Mouse (Mus musculus) embryonic facial prominence, embryonic 10.5 days (tissue): ENCODE data around the gene H13. TPM values are rescaled to one million over a fixed set of nuclear protein-coding genes. Genes with fewer than 3 reads are reported as not detected.

Experiments used
- DNase-seq: peaks from one replicate; pipeline ENCODE4 v3.0.0-alpha.2; 2017; ENCODE audit warnings: low spot score
- H3K27ac ChIP-seq: fragments of 300-500 bp; sonication (generic); replicated peaks from 2 replicates; pipeline ENCODE4 v1.5.1; 2016; ENCODE audit warnings: mild to moderate bottlenecking
- H3K27me3 ChIP-seq: fragments of 300-500 bp; sonication (generic); replicated peaks from 2 replicates; pipeline ENCODE4 v1.6.1; 2016; ENCODE audit warnings: low read depth, mild to moderate bottlenecking; ENCODE audit not compliant: poor library complexity, severe bottlenecking
- H3K36me3 ChIP-seq: fragments of 300-500 bp; sonication (generic); replicated peaks from 2 replicates; pipeline ENCODE4 v1.6.1; 2016; ENCODE audit warnings: mild to moderate bottlenecking, moderate library complexity
- H3K4me1 ChIP-seq: fragments of 300-500 bp; sonication (generic); 2 replicates; pipeline ENCODE4 v1.6.1; 2016
- H3K4me3 ChIP-seq: fragments of 300-500 bp; sonication (generic); 2 replicates; pipeline ENCODE4 v1.5.1; 2016; ENCODE audit warnings: mild to moderate bottlenecking, moderate library complexity
- H3K9me3 ChIP-seq: fragments of 300-500 bp; sonication (generic); 2 replicates; pipeline ENCODE4 v1.6.1; 2016; ENCODE audit warnings: mild to moderate bottlenecking
- WGBS: fragments of 180-500 bp; shearing (Covaris S2); methylation state at CpG from one replicate; pipeline ENCODE4 v1.1.7; 2016; 5-methylcytosine and 5-hydroxymethylcytosine counted together
- polyA plus RNA-seq: library from polyadenylated mRNA; unstranded; fragments of >200 nt; fragmentation: Nextera tagmentation; extraction: Ambion mirVana; gene quantifications from 2 replicates; pipeline ENCODE4 v1.2.1, GENCODE M21; 2016

H13 gene
- polyA plus RNA-seq, 1 experiment from 2014 or later, result 110 TPM

DNA sequence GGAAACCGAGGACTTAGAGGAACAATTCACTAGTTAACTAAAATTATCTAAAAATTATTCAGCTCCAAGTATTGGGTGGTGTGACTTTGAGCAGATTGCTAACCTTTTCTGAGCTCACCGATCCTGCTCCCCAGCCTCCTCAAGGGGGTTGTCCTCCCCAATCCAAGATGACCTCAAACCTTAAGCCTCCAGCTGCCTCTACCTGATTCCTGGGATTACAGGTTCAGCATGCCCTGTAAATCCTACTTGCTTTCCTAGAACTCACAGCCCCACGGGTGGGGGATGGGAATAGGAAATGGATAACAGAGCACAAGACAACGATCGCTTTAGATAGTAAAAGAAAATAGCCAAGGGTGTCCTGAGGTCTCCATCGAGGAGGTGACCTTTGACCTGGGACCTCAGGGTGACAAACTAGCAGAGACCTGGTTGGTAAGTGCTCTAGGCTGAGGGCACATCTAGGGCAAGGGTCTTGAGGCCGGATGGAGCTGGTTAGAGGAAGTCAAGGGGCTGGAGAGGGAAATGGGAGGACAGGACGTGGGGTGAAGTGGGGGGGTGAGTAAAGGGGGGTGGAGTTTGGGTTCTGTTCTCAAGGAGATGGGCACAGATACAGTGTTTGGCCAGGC lies 59.9 kb downstream of the H13 start:
- peak overlapping the region; percentile 34 for H3K4me3 ChIP-seq
- no peak for DNase-seq
- H3K36me3 ChIP-seq, result no peaks in the 10 kb centered on the region
- no peaks in the 10 kb centered on the region for H3K9me3 ChIP-seq
- H3K27me3 ChIP-seq, result 0 out of 2 replicates have a peak, but pooled peaks cover 12% of the 10 kb centered on the region
- H3K27ac ChIP-seq, result peak overlapping the region; percentile 86
- 27% methylated on average over 8 of the region's 8 CpGs for WGBS
- peaks cover 97% of the 10 kb centered on the region for H3K4me1 ChIP-seq

DNA sequence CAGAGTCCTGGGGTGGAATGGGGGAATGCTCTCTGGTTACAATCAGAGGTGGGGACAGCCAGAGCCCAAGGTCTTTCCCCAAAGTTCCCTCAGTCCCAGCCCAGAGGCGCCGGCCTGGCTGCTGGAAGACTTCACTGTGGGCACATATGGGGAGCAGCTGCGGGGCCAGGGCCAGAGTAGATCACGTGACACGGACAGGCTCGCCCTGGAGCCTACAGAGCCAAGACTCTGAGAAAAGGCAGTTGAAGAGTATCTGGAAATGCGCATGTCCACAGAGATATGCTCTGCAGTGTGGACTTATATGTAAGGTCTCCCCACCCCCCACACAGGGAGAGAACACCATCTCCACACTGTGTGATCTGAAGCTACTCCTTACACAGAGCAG lies 60.4 kb downstream of the H13 start:
- 21% methylated on average over 7 of the region's 7 CpGs for WGBS
- Histone ChIP-seq H3K27me3 (0 out of 2 replicates have a peak, but pooled peaks cover 9% of the 10 kb centered on the region), H3K4me1 (peaks cover 97% of the 10 kb centered on the region), H3K36me3 (no peaks in the 10 kb centered on the region), H3K4me3 (peak overlapping the region; percentile 34), H3K27ac (peak overlapping the region; percentile 86), H3K9me3 (no peaks in the 10 kb centered on the region)
- DNase-seq, result peak; percentile 93

DNA sequence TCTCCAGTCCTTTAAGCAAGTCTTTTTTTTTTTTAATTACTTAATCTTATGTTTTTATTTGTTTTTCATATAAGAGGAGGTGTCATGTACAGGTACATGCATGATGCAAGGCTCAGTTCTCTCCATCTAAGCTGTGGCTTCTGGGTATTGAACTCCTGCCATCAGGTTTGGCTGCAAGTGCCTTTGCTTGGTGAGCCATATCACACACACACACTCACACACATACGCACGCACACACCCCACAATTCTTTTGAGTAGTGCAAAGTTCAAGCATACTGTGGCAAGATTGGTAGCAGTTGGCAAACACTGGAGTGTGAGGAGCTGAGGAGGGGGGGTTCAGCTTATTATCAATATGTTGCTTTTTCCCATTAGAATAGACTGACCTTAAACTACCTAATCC lies 63.9 kb downstream of the H13 start:
- H3K4me1 ChIP-seq, result peaks cover 93% of the 10 kb centered on the region
- H3K36me3 ChIP-seq, result peaks cover 10% of the 10 kb centered on the region
- peak overlapping the region; percentile 96 for H3K27ac ChIP-seq
- no peak for DNase-seq
- H3K4me3 ChIP-seq, result no peak overlapping the region
- no peaks in the 10 kb centered on the region for H3K9me3 ChIP-seq
- WGBS, result 93% methylated on average over 2 of the region's 2 CpGs
- H3K27me3 ChIP-seq, result no peaks in the 10 kb centered on the region

DNA sequence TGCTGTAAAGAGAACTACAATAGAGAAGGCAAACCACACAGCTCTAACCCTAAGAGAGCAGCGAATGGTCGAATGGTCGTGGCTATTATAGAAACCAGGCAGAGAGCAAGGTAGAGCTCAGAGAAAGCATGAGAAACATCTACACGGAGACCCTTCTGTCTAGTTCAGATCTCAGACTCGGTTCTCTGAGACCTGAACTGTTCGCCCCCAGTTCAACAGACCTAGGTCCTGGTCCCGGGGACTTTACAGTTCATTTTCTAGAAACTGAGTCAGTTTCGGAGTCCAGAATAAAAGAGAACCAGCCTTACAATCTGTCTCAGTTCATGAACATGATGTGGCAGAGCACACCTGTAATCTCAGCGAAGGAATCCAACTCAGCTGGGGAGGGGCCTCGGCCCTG lies 65.2 kb downstream of the H13 start:
- Histone ChIP-seq H3K9me3 (no peaks in the 10 kb centered on the region), H3K4me1 (peaks cover 93% of the 10 kb centered on the region), H3K27ac (peak overlapping the region; percentile 96), H3K36me3 (peaks cover 11% of the 10 kb centered on the region), H3K27me3 (no peaks in the 10 kb centered on the region), H3K4me3 (peak overlapping the region; percentile 86)
- no peak for DNase-seq
- 14% methylated on average over 10 of the region's 10 CpGs for WGBS

DNA sequence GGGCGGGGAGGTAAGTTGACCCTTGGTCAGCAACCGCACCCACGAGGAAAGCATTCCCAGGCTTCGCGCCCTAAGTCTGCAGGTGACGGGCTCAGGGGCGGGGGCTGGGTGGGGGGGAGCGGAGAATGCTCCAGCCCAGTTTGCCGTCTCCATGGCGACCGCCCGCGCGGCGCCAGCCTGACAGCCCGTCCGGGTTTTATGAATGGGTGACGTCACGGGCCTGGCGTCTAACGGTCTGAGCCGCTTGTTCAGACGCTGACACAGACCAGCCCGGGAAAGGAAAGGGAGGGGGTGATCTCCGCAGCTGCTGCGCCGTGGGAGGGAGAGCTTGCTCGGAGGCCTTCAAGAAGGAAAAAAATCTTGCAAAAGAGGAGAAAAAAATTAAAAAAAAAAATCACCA lies 65.7 kb downstream of the H13 start:
- no peaks in the 10 kb centered on the region for H3K9me3 ChIP-seq

DNA sequence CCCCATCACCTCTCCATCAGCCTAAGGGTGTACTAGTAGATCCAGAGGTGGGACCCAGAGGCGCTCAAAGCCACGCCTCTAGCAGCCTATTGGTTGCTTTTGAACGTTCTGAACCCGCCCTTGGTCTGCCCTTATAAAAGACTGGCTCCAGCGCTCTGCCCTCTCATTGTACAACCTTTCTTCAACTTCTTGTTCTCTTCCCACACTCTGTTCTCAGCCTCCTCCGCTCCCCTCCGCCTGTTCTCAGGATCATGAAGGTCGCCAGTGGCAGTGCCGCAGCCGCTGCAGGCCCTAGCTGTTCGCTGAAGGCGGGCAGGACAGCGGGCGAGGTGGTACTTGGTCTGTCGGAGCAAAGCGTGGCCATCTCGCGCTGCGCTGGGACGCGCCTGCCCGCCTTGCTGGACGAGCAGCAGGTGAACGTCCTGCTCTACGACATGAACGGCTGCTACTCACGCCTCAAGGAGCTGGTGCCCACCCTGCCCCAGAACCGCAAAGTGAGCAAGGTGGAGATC lies 66.9 kb downstream of the H13 start, which contains the start of gene Id1:
Id1 (plus strand) TSS at position 162 of the 512 bp plus-strand sequence.
- Histone ChIP-seq H3K9me3 (no peaks in the 10 kb centered on the region), H3K4me3 (peak within 1 kb of the TSS; percentile 86), H3K36me3 (peaks cover 11% of the 10 kb centered on the region), H3K27ac (peak within 1 kb of the TSS; percentile 96), H3K27me3 (no peaks in the 10 kb centered on the region), H3K4me1 (peaks cover 93% of the 10 kb centered on the region)
- peak; percentile 93 for DNase-seq
- under 1% methylated on average over 28 of the region's 28 CpGs for WGBS

More for the DNA sequence above, 65.7 kb downstream of the H13 start:
- H3K4me1 ChIP-seq, result peaks cover 93% of the 10 kb centered on the region
- DNase-seq, result peak; percentile 99
- peak overlapping the region; percentile 96 for H3K27ac ChIP-seq
- H3K4me3 ChIP-seq, result peak overlapping the region; percentile 86
- H3K36me3 ChIP-seq, result peaks cover 11% of the 10 kb centered on the region
- no peaks in the 10 kb centered on the region for H3K27me3 ChIP-seq
- WGBS, result under 1% methylated on average over 28 of the region's 28 CpGs

DNA sequence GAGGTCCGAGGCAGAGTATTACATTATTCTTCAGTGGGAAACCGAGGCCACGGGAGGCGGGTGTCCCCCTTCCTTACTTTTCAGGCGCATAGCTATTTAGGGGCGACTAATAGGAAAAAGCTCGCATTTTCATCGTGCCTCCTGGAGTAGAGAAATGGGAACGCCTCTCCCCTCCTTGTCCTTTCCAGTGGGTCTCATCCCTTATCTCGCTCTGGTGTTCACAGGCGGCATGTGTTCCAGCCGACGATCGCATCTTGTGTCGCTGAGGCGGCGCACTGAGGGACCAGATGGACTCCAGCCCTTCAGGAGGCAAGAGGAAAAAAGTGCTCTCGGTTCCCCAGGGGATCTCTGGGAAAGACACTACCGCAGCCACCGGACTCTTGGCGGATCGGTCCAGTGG lies 67.5 kb downstream of the H13 start:
- H3K9me3 ChIP-seq, result no peaks in the 10 kb centered on the region
- H3K4me3 ChIP-seq, result peak overlapping the region; percentile 86
- DNase-seq, result peak; percentile 55
- peaks cover 11% of the 10 kb centered on the region for H3K36me3 ChIP-seq
- peaks cover 95% of the 10 kb centered on the region for H3K4me1 ChIP-seq
- peak overlapping the region; percentile 96 for H3K27ac ChIP-seq
- WGBS, result under 1% methylated on average over 22 of the region's 22 CpGs
- H3K27me3 ChIP-seq, result no peaks in the 10 kb centered on the region

DNA sequence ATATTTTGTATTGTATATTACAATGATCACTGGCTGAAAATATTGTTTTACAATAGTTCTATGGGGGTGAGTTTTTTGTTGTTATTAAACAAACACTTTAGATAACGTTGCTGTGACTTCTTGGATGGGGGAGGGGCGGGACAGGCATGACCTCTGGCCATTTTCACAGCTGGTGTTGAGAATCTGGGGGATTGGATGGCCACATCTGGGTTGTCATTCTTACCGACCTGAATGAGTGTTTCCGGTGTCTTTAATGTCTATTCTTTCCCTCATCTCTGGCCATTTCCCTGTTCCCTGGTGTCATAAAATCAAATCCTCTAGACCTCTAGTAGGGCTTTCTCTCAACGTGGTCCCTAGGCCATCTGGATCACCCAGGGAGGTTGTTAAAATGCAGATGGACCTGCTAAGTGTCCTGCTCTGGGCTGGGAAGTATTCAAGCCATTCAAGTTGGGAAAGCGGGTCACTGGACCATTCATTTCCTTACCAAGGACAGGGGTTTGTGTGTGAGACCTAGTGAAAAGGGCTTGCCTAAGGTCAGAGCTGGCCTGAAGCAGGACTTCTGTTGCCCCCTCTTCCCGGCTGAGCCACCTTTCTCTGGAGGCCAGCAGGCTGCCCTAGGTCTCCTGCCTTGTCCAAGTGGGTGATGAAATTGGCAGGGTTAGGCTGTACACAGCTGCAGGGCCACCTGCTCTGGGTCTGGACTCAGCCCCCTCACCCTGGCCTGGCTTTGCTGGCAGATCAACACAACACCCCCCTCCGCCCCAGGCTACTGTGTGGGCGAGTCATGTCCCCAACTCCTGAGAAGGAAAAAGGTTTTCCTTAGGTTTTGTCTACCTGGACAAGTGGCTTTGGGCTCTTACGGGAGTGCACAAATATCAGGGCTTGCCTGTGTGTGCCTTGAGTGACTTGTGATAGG lies 68.3 kb downstream of the H13 start:
- 10% methylated on average over 10 of the region's 10 CpGs for WGBS
- Histone ChIP-seq H3K27me3 (no peaks in the 10 kb centered on the region), H3K9me3 (no peaks in the 10 kb centered on the region)

DNA sequence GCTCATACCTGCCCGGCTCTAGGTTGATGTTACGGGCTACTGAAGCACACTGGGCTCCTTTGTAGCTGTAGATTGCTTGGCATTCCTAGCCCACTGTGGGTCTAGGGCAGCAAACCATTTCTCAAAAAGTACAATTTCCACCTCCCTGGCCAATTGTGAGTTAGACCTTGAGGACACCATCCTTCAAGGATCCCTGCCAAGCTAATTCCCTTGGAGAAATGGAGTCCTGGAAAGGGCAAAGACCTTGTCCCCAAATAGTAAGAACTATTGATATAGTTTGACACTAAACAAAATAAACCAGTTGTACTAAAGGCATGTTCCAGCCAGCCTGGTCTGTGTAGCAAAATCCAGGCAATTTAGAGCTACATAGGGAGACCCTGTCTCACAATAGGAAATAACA lies 69.1 kb downstream of the H13 start:
- peaks cover 11% of the 10 kb centered on the region for H3K36me3 ChIP-seq
- peak overlapping the region; percentile 96 for H3K27ac ChIP-seq
- H3K9me3 ChIP-seq, result no peaks in the 10 kb centered on the region
- H3K27me3 ChIP-seq, result no peaks in the 10 kb centered on the region
- H3K4me1 ChIP-seq, result peaks cover 93% of the 10 kb centered on the region
- 40% methylated on average over 2 of the region's 2 CpGs for WGBS
- H3K4me3 ChIP-seq, result peak overlapping the region; percentile 86
- DNase-seq, result no peak

More for the DNA sequence above, 68.3 kb downstream of the H13 start:
- Histone ChIP-seq H3K36me3 (peaks cover 11% of the 10 kb centered on the region), H3K27ac (peak overlapping the region; percentile 96), H3K4me1 (peaks cover 95% of the 10 kb centered on the region), H3K4me3 (peak overlapping the region; percentile 86)
- peak; percentile 63 for DNase-seq

DNA sequence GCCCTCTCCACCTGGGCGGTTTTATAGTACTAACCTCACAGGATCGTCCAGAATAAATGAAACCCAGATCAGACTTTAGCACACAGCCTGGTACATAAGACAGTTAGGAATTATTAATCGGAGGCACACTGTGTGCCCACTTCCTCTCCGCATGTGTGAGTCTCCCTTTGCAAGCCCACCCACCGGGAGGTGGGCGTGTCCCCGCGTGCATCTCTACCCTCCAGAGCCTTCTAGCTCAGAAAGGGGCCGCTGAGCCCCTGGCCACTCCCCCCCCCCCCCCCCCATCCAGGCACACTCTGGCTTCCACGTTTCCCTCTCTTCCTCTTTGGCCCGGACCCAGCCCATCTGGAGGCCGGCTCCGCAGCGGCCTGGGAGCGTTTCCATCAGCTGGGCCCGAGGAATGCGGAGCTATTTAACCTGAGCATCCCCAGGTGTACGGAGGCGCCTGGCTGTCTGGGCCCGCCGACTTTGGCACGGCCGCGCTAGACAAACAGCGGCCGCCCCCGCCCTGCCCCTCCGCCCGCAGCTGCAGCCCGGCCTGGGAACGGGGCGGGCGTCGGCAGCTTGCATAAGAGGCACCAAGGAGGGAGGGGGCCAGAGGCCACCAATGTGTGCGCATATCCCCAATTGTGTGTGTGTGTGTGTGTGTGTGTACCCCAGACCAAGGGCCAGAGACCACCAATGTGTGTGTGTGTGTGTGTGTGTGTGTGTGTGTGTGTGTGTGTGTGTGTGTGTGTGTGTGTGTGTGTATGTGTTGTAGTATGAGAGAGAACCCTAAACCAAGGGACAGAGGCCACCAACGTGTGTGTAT lies 70.0 kb downstream of the H13 start:
- H3K27ac ChIP-seq, result peak overlapping the region; percentile 96
- peak; percentile 95 for DNase-seq
- no peaks in the 10 kb centered on the region for H3K27me3 ChIP-seq
- peaks cover 11% of the 10 kb centered on the region for H3K36me3 ChIP-seq
- peaks cover 84% of the 10 kb centered on the region for H3K4me1 ChIP-seq
- under 1% methylated on average over 36 of the region's 36 CpGs for WGBS
- peak overlapping the region; percentile 86 for H3K4me3 ChIP-seq
- no peaks in the 10 kb centered on the region for H3K9me3 ChIP-seq

DNA sequence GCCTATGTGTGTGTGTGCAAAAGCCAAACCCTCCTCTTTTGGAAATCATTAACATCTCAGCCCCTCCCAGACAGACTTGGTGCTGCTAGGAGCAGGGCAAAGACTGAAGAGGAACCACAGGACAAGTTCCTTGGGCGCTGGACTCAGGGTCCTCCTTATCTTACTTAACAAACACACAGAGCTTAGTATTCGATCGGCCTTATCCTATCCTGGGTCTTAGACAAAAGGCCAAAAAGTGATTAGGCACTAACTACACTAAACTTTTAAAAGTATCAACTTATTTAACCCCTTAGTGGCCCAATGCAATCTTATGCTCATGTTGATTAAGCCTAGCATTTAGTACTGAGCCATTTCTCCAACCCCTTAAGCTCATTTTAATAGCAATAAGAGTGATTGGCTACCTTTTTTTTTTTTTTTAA lies 70.6 kb downstream of the H13 start:
- Histone ChIP-seq H3K36me3 (peaks cover 11% of the 10 kb centered on the region), H3K4me3 (peak overlapping the region; percentile 86), H3K27ac (peak overlapping the region; percentile 96), H3K9me3 (no peaks in the 10 kb centered on the region), H3K4me1 (peaks cover 78% of the 10 kb centered on the region), H3K27me3 (no peaks in the 10 kb centered on the region)
- 17% methylated on average over 3 of the region's 3 CpGs for WGBS
- DNase-seq, result no peak

DNA sequence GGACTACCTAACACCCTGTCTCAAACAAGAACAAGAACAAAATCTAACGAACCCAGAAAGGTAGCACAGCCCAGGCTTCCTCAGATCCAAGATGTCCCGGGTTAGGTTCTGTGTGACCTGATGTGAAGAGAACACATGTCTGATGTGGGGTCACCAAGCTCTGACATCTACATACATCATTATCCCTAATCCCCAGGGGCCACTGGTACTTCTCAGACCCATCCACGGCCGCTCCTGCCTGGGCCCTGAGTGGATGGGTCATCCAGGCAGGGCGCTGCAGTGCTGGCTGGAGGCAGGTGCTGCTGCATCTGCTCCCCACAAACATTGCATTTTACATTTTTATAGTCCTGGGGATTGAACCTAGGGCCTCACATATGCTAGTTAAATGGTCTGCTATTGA lies 71.2 kb downstream of the H13 start:
- Histone ChIP-seq H3K27ac (peak overlapping the region; percentile 96), H3K9me3 (no peaks in the 10 kb centered on the region), H3K4me3 (no peak overlapping the region; the same call in 1 of the 2 replicates), H3K4me1 (peaks cover 72% of the 10 kb centered on the region), H3K27me3 (no peaks in the 10 kb centered on the region), H3K36me3 (peaks cover 11% of the 10 kb centered on the region)
- 65% methylated on average over 5 of the region's 5 CpGs for WGBS
- no peak for DNase-seq
